Mouse (Mus musculus): ENCODE measurements around the gene Fkrp.

Gene Fkrp

DNA sequence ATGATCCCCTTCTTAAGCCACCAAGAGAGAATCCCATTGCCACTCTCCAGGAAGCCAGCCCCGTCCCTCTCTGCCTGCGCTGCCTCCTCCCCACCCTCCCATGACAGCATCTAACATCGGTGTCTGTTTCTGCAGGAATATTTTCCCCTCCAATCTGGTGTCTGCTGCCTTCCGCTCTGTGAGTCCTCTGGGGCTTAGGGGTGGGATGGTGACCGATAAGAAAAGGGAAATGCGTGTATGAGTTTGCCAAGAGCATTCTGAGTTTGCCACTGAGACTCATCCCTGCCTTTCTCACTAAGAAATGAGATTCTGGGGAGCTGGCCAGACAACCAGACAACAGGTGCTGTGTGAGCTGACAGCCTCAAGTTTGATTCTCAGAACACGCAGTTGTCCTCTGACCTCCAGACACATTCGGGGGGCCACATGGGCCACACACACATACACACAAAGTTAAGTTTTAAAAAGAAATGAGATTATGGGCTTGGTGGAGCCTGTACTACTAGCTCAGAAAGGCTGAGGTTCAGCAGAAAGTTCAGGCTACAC, 30.9 kb downstream of the Fkrp start:
- no peak for DNase-seq

GRCm38 (mm10) chr7:16784498-16784976, 32.0 kb downstream of the Fkrp start:
- DNase-seq: peak; percentile 70 to 87

- peak; percentile 87 to 93 for DNase-seq
Observed at GRCm38 (mm10) chr7:16783758-16784415, 32.6 kb downstream of the Fkrp start.

DNA sequence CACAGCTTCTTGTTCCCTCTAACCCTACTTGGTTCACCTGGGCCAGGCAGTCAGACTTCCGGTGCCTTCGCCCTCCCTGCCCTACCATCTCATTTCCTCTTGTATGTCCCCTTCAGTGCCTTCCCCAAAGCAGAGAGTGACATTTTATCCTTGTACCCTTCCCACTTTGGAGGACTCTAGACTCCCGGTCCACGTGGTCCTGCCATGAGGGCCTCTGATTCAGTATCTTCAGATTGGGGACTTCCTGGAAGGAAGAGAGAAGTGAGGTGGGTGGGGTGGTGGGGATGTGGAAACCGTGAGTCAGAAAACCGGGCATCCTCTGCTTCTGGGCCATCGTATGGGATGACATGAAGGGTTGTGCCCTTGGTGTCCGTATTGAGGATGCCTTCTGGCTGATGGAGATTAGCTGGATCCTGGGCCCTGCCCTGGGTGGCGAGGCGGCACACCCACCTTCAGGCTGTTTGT, 33.3 kb downstream of the Fkrp start:
- DNase-seq: no peak

DNA sequence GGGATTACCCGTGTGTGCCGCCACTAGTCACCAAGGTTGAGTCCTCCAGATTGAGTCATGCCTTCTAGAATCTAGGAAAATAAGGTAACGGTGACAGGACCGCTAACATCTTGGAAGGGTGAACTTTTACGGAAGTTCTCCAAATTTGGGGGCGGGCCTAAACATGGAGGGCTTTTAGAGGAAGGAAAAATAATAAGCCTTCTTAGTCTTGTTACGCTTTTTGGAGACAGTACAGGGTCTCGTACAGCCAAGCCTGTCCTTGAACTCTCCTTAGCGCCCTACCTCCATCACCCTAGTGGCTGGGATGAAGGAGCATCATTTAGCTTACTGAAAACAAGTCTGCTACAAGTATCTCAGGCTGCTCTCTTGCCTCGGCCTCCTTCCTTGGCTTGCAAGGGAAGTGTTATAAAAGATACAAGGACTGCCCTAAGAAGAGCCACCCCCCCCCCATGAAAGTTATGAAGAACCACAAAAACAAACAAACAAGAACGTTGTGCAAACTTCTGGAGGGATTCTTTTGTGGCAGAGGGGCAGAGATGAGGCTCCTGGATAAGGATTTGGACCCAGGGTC, 33.9 kb downstream of the Fkrp start:
- no peak for DNase-seq

DNA sequence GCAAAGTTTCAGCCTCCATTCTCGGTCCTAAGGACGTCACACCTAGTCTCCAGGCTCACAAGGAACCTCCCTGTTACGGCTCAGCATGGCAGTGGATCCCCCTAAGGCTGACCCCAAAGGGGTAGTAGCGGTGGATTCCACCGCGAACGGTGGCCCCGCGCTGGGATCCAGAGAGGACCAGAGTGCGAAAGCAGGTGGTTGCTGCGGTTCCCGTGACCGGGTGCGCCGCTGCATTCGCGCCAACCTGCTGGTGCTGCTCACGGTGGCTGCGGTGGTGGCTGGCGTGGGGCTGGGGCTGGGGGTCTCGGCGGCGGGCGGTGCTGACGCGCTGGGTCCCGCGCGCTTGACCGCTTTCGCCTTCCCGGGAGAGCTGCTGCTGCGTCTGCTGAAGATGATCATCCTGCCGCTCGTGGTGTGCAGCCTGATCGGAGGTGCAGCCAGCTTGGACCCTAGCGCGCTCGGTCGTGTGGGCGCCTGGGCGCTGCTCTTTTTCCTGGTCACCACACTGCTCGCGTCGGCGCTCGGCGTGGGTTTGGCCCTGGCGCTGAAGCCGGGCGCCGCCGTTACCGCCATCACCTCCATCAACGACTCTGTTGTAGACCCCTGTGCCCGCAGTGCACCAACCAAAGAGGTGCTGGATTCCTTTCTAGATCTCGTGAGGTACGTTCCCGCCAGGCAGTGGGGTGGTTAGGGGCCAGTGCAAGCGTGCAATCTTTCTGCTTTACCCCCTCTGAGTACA, 34.5 kb downstream of the Fkrp start:
- DNase-seq: peak; percentile 29 to 61

DNA sequence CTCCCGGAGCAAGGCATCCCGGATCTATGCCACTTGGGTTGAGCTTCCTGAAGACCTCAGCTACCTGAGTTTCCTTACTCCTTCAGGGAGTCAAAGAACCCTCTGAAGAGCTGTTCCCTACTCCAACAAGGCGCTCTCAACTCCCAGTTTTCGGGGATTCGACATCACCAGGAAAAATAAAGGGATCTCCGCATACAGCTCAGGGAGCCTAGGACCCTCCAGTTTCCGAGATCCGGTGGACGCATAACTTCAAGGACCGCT, 35.0 kb downstream of the Fkrp start:
- no peak for DNase-seq

DNA sequence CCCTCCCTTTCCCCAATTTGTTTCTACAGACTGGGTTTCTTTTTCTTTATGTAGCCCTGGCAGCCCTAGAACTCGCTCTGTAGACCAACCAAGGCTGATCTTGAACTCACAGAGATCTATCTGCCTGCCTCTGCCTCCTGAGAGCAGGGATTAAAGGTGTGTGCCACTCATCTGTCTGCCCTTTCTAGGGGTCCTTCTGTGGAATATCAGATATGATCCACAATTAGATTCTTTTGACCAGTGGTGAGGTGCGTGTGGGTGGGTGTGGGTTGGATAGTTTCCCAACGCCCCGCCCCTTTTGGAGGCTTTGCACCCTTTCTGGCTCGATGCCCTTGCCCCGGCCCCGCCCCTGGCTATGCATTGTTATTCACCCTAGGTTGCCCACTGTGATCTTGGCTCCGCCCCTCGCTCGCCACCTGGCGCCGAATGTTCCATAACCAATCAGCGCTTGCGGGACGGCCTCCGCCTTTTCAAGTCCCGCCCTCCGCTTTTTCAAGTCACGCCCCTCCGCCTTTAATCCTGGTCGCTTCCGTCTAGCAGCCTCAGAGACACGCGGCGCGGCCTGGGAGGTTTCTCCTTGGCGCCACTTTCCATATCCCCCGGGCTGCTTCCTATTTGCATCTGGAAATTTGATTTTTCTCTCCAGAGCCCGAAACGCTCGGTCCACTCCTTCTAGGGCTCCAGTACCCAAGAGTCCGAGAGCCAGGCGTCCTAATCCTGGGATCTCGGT, 35.5 kb downstream of the Fkrp start, which contains the start of gene Slc1a5:
Gene Slc1a5 (plus strand): TSS at position 516 of the 730 bp plus-strand sequence.
- DNase-seq: peak; percentile 95 to 97

DNA sequence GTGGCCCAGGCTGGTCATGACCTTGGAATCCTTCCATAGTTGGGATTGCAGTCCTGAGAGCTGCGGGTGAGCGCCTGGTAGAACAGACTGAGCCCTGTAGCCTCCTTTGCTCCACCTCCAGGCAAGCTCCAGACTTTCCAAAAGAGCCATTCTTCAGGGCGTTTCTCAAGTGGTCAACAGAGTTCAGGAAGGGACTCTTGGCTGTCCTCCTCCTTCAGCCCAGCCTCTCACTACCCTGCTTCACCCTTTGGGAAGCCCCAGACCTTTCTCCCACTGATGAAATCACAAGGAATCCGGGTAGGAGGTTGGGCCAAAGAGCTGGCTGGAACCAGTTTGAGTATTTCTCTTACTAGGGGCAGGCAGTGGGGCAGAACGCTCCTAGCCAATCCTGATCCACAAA, 36.5 kb downstream of the Fkrp start:
- peak; percentile 66 to 90 for DNase-seq

DNA sequence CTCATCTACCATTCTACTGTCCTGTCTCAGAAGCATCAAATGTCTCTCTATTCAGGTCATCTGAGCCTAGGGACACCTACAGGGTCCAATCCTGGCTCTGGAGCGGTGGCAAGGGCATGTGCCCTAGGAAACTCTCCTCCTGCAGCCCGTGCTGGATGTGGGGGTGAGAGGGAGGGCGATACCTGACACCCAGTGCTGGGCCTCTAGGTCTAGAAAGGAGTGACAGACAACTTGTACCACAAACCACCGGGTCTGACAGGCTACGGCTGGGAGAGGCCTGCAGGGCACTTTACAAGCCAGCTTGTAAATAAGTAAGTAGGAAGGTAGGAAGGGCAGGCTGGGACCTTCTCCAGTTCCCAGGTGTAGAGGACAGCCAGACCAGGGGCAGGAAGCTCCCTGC, 40.6 kb downstream of the Fkrp start:
- DNase-seq: peak; percentile 35 to 83

DNA sequence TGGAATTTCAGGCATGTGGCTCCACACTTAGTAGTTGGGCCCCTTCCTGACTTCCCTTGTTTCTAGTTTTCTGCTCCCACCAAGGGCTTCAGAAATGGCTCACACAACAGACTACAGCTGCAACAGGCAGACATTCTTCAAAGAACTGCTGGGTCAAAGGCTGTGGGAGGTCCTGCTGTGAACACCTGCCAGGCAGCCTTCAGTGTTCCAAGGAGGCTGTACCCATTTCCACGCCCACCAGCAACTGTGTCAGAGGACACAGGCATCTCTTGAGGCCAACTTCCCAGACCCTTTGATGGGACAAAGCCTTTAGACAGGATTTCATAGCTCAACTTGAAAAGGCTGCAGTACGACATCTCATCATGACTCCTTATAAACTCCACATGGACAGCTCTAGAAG, 50.1 kb downstream of the Fkrp start:
- DNase-seq: no peak

- DNase-seq: no peak
Observed at GRCm38 (mm10) chr7:16763463-16764218, 52.9 kb downstream of the Fkrp start.

GRCm38 (mm10) chr7:16761630-16762029, 54.9 kb downstream of the Fkrp start:
- no peak for DNase-seq

DNA sequence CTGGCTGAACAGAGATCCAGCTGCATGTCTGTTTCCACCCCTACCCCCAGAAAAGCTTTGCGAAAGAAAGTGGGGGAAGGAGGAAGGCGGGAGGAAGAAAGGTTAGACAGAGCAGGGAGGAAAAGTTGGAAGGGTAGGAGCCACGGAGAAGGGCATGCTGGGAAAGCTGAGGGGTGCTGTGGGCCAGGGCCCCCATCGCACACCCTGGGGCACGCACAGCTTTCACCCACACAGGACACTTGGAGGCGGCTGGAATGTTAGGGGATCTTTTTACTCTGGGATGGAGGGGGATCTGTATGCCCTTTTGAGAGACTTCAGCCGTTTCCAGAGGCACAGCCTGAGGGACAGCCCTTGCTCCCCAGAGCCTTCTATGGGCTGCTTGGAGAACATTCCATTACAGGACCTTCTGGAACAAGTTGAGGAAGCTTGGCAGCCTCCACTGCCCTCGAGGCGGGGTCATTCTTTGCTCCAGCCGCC, 55.5 kb downstream of the Fkrp start:
- peak; percentile 62 to 82 for DNase-seq

- peak; percentile 57 to 75 for DNase-seq
Observed at GRCm38 (mm10) chr7:16760292-16760691, 56.2 kb downstream of the Fkrp start.

All from kidney, postnatal 25 days (tissue).